Mouse (Mus musculus) ES-Bruce4 (cell line): ENCODE results near the gene Pik3r5. TPM values are rescaled to one million over a fixed set of nuclear protein-coding genes. Genes with fewer than 3 reads are reported as not detected.
A peak's percentile ranks its signal among the peaks of the same experiment; 100 is the strongest.

Experiments used
- H3K27ac ChIP-seq: 2 replicates; pipeline ENCODE4 v1.5.1; 2012; ENCODE audit warnings: low read length, inconsistent platforms; ENCODE audit not compliant: insufficient read depth
- H3K27me3 ChIP-seq: 2 replicates; pipeline ENCODE4 v1.6.1; 2012; ENCODE audit warnings: mild to moderate bottlenecking, low read length, inconsistent platforms; ENCODE audit not compliant: control insufficient read depth, poor library complexity, insufficient read depth, severe bottlenecking
- H3K36me3 ChIP-seq: 2 replicates; pipeline ENCODE4 v1.6.1; 2012; ENCODE audit warnings: inconsistent platforms, mild to moderate bottlenecking, low read length, moderate library complexity; ENCODE audit not compliant: control insufficient read depth, poor library complexity, insufficient read depth, severe bottlenecking
- H3K4me1 ChIP-seq: one replicate; pipeline ENCODE4 v1.8.1; 2011; ENCODE audit warnings: low read length; ENCODE audit not compliant: control insufficient read depth, insufficient read depth
- H3K4me3 ChIP-seq: 2 replicates; pipeline ENCODE4 v1.5.1; 2011; ENCODE audit warnings: low read depth, mild to moderate bottlenecking, low read length
- H3K9ac ChIP-seq: 2 replicates; pipeline ENCODE4 v1.6.1; 2012; ENCODE audit warnings: low read depth, mild to moderate bottlenecking, inconsistent platforms; ENCODE audit not compliant: poor library complexity, severe bottlenecking
- H3K9me3 ChIP-seq: replicated peaks from 2 replicates; pipeline ENCODE4 v1.6.1; 2012; ENCODE audit warnings: mild to moderate bottlenecking, low read length, inconsistent platforms; ENCODE audit not compliant: control insufficient read depth, poor library complexity, insufficient read depth, severe bottlenecking
- CTCF ChIP-seq: IDR thresholded peaks from one replicate; pipeline ENCODE4 v1.8.1; 2011; ENCODE audit warnings: low read depth, low read length
- EP300 ChIP-seq: IDR thresholded peaks from 2 replicates; pipeline ENCODE4 v1.6.1; 2011; ENCODE audit warnings: low read depth, low read length; ENCODE audit not compliant: insufficient read depth
- POLR2A ChIP-seq: IDR thresholded peaks from one replicate; pipeline ENCODE4 v1.8.1; 2011; ENCODE audit warnings: low read length; ENCODE audit not compliant: insufficient read depth
- polyA plus RNA-seq: library from polyadenylated mRNA; stranded (reverse); fragments of >200 nt; gene quantifications from 2 replicates; pipeline ENCODE4 v1.2.4, GENCODE M21; 2011; ENCODE audit warnings: low read depth; ENCODE audit not compliant: missing spikeins, insufficient read depth, insufficient read length

The Pik3r5 gene
- polyA plus RNA-seq, 1 experiment: 1.7 TPM

DNA sequence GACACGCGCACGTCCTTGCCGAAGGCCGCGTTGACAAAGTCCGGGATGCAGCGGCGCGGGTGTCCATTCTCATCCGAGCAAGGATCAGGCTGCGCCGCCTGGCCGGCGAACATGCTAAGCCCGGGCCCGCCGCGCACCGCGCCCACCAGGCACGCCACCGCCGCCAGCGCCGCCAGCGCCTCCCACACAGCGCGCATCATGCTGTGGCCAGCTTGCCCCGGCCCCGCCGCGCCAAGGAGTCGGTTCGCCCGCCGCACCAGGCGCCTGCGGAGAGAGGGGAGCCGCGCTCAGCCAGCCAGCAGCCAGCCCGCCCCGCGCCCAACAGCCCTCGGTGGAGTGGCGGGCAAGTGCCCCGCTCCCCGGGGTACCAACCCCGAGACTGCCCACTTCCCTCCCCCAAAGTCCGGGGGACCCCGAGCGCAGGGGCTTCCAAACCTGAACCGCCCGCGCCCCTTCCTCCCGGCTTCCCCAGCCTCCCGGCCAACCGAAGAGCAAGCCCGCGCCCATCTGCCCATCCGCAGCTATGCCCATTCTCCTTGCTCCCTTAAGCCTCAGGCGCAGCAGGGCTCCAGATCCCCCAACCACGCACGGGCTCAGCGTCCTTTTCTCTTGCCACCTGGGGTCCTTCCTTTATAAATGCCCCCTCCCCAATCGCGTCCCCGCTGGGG, 45.9 kb upstream of the Pik3r5 start:
- H3K9me3 ChIP-seq: no peaks in the 10 kb centered on the region
- peak overlapping the region; percentile 70 for H3K4me3 ChIP-seq
- 0 out of 2 replicates have a peak overlapping the region, but pooled peaks have one; percentile 13 for H3K27ac ChIP-seq
- no peaks in the 10 kb centered on the region; the same call in 1 of the 2 replicates for H3K36me3 ChIP-seq
- H3K27me3 ChIP-seq: peaks cover 18% of the 10 kb centered on the region
- H3K4me1 ChIP-seq: peaks cover 3% of the 10 kb centered on the region
- peak overlapping the region; percentile 90 for H3K9ac ChIP-seq
- no peak for TF ChIP-seq POLR2A
- no peak for TF ChIP-seq EP300
- no peak for TF ChIP-seq CTCF

DNA sequence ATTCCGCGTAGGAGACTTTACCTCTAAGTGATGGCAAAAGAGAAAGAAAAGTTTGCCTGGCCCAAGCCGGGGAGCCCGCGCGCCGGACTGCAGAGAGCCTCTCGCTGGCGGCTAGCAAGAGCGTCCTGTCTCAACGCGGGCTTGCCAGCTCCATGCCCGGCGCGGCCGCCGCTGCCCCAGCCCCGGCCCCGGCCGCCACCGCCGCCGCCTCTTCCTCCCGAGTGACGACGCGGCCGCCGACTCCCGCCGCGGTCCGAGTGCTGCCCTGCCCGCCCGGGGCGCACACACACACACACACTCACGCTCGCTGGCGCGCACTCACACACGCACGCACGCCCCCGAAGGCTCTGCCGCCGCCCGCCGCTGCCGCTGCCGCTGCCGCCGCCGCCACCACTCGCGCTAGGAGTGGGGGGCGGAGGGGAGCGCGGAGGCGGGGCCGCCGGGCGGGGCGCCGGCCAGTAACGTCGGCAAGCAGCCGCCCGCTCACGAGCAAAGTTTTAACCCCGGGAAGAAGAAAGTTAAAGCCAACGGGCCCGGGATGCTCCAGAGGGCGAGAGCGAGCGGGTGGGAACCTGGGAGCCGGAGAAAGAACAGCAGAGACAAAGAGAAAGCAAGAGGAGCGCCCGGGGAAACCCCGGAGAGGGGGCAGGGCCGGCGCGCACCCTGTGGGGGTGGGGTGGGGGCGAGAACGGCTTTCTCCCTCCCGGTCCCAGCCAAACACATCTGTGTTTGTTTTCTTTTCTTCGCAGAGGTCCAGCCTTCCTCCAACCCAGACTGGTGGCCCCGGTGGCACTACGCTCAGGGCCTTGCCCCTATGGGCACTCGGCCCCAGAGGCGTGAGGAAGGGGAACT, 45.1 kb upstream of the Pik3r5 start:
- H3K4me1 ChIP-seq: peaks cover 3% of the 10 kb centered on the region
- H3K9me3 ChIP-seq: no peaks in the 10 kb centered on the region
- H3K27ac ChIP-seq: peak overlapping the region; percentile 51
- no peak for TF ChIP-seq EP300
- peaks cover 18% of the 10 kb centered on the region for H3K27me3 ChIP-seq
- no peaks in the 10 kb centered on the region; the same call in 1 of the 2 replicates for H3K36me3 ChIP-seq
- H3K4me3 ChIP-seq: peak overlapping the region; percentile 70
- peak overlapping the region; percentile 90 for H3K9ac ChIP-seq

DNA sequence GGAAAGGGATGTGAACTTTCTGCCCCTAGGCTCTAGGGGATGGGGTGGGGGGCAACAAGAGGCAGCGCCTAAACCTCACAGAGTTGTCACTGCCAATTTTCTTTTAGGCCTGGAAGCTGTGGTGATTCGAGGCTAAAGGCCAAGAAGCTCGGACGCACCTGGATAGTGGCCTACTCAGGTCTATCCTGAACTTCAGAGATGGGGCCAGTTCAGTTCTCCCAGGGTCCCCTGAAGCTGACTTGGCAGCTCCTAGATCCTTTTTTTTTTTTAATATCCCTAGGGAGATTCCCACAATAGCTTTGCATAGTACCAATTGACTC, 44.5 kb upstream of the Pik3r5 start:
- TF ChIP-seq POLR2A (no peak), CTCF (no peak), EP300 (no peak)
- H3K4me3 ChIP-seq: peak overlapping the region; percentile 70
- peak overlapping the region; percentile 90 for H3K9ac ChIP-seq
- H3K27ac ChIP-seq: peak overlapping the region; percentile 51
- peaks cover 18% of the 10 kb centered on the region for H3K27me3 ChIP-seq
- peaks cover 3% of the 10 kb centered on the region for H3K4me1 ChIP-seq
- no peaks in the 10 kb centered on the region; the same call in 1 of the 2 replicates for H3K36me3 ChIP-seq
- H3K9me3 ChIP-seq: no peaks in the 10 kb centered on the region

DNA sequence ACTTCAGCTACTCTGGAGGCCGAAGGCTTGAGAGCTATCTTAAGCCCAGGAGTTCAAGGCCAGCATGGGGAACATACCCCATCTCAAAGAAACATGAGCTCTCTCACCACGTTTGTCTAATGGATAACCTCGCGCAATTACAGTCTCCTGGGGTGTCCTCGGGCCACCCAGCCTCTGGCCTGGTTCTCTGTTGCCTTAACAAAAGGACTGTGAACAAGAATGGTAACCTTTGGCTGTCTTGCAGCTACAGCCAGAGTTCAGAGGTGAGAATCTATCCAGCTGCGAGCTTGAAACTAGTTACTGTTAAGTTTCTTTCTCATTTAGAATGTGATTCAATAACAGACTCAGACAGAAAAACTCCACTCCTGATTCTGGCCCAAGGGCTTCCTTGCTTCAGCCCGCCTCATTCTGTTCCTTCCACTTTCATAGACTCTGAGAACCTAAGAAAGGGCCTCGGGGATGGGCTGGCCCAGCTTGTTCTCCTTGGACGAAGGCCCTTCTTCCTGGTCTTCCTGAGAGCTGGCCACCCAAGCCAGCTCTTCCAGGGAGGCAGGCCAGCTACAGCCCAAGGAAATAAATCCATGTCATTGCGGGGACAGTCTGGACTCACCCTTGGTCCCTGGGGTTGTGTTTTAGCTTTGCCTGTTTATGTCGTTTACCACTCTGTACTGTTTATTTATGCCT, 43.8 kb upstream of the Pik3r5 start:
- H3K27me3 ChIP-seq: peaks cover 16% of the 10 kb centered on the region
- H3K27ac ChIP-seq: peak overlapping the region; percentile 55
- H3K36me3 ChIP-seq: no peaks in the 10 kb centered on the region; the same call in 1 of the 2 replicates
- no peak overlapping the region for H3K4me3 ChIP-seq
- H3K4me1 ChIP-seq: peaks cover 3% of the 10 kb centered on the region
- TF ChIP-seq POLR2A: no peak
- TF ChIP-seq CTCF: no peak
- TF ChIP-seq EP300: no peak
- H3K9ac ChIP-seq: 0 out of 2 replicates have a peak overlapping the region, but pooled peaks have one; percentile 25
- H3K9me3 ChIP-seq: no peaks in the 10 kb centered on the region

DNA sequence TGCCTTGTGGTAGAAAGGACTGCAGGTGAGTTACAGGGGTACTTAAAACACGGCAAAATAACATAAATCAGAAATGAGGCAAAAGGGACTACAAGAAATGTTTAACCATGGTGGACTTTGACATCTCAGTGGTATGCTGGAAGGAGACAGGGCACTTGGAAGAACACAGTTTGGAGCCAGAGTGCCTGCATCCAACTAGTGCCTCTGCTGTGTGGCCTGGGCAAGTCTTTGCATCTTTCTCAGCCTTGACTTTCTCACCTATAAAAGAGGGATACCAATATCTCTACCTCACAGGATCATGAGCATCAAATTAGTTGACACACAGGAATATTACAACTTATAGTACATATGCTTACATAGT, 43.3 kb upstream of the Pik3r5 start:
- TF ChIP-seq EP300: no peak
- TF ChIP-seq CTCF: no peak
- TF ChIP-seq POLR2A: no peak
- Histone ChIP-seq H3K4me3 (no peak overlapping the region), H3K9me3 (no peaks in the 10 kb centered on the region), H3K36me3 (no peaks in the 10 kb centered on the region; the same call in 1 of the 2 replicates), H3K27ac (peak overlapping the region; percentile 55), H3K9ac (0 out of 2 replicates have a peak overlapping the region, but pooled peaks have one; percentile 25), H3K4me1 (peaks cover 3% of the 10 kb centered on the region), H3K27me3 (peaks cover 16% of the 10 kb centered on the region)

DNA sequence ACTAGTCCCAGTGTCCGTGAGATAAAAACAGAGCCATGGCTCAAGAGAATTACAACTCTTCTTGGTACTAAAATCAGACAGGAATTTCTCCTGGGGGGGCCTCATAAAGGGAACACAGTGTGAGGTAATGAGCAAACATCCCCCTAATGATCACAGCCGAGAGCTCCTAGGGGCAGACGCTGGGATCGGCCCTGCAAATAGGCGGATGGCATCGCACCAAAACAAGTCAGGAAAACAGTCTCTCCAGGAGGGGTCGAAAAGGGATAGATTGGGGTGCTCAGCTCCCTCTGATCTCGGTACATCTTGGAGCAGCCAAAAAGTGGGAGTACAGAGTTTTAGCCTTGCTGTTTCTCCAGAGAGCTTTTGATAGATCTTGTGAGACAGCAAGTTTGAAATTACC, 42.3 kb upstream of the Pik3r5 start:
- H3K9me3 ChIP-seq: no peaks in the 10 kb centered on the region
- TF ChIP-seq EP300: no peak
- TF ChIP-seq CTCF: no peak
- no peak for TF ChIP-seq POLR2A
- no peak overlapping the region for H3K9ac ChIP-seq
- peaks cover 12% of the 10 kb centered on the region; the same call in 1 of the 2 replicates for H3K27me3 ChIP-seq
- no peak overlapping the region for H3K4me3 ChIP-seq
- H3K36me3 ChIP-seq: no peaks in the 10 kb centered on the region
- peaks cover 5% of the 10 kb centered on the region for H3K4me1 ChIP-seq
- no peak overlapping the region for H3K27ac ChIP-seq
